In the genomic region with DNA sequence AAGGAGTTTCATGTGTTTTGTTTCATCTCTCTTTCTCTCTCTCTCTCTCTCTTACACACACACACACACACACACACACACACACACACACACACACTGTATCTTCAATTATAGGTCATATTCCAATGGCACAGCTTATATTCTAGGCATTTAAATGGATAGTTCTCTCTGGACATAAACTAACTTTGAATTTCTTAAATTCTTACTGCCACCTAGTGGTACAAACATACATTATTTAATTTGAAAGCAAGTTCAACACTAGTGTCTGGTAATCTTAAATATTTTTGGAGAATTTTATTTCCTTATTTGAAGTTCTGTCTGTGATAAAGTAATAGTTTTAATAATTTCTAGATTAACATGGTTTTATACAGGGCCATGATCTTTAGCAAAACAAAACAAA, we compare ENCODE assay signal across 12 mouse cellular contexts. TPM values are rescaled to one million over a fixed set of nuclear protein-coding genes. Genes with fewer than 3 reads are reported as not detected.
DNase-seq lines count a peak whose midpoint lies in the region; ATAC-seq and TF ChIP-seq lines count a peak whose summit lies in the region.
"Had no signal": no experiment of that assay in that cellular context is flagged by ENCODE, and none has a peak within 500 bp of the region (broad histone marks: within the 10 kb centered on the region; RNA-seq: fewer than 3 reads in every experiment).

No protein-coding gene starts in this region.

- ATAC-seq in heart, postnatal 0 days (ENCODE audit: insufficient read depth, low read depth) = no peak
- 0 out of 2 replicates have a peak, but pooled peaks have one; percentile 59 for ATAC-seq in erythroid progenitor cell, adult 5-6 weeks (replicated peaks; ENCODE audit: low FRiP score, poor library complexity, severe bottlenecking)
- ATAC-seq in monocyte, adult 5-6 weeks (replicated peaks; ENCODE audit: insufficient number of reproducible peaks, low FRiP score, low TSS enrichment, poor library complexity, severe bottlenecking) = no peak
- ATAC-seq: hindbrain, embryonic 16.5 days had no signal

- H3K9me3 ChIP-seq in heart, postnatal 0 days (replicated peaks; ENCODE audit: control insufficient read depth, low read length) = no peaks in the 10 kb centered on the region
- H3K9me3 ChIP-seq: forebrain, embryonic 12.5 days; limb, embryonic 12.5 days; neural tube, embryonic 13.5 days had no signal

- no peaks in the 10 kb centered on the region for H3K27me3 ChIP-seq in heart, postnatal 0 days (ENCODE audit: control insufficient read depth, insufficient read depth, low read length)
- H3K27me3 ChIP-seq: forebrain, embryonic 12.5 days; limb, embryonic 12.5 days; neural tube, embryonic 13.5 days had no signal

- peak; percentile 36 for DNase-seq in heart, postnatal 0 days (ENCODE audit: low spot score)
- no peak for DNase-seq in heart, postnatal 10 days
- peak; percentile 16 for DNase-seq in thymus, postnatal 0 days (ENCODE audit: low spot score)
- no peak for DNase-seq in thymus, postnatal 25 days
- no peak for DNase-seq in frontal cortex, postnatal 25 days (ENCODE audit: low spot score in 2 of 2)
- DNase-seq: cerebellum, postnatal 14 days had no signal

- peaks cover 75% of the 10 kb centered on the region for H3K36me3 ChIP-seq in heart, postnatal 0 days (replicated peaks; ENCODE audit: control insufficient read depth, insufficient read depth, low read length)

- intact Hi-C loops in heart, postnatal 10 days (cut with DNase I) = loop anchor here (1.0 to 10.0 kb wide), 2 partner anchors 87 to 200 kb away; no protein-coding TSS in a partner anchor

- no peaks in the 10 kb centered on the region for H3K4me1 ChIP-seq in heart, postnatal 0 days (ENCODE audit: control insufficient read depth, insufficient read depth)
- H3K4me1 ChIP-seq: forebrain, embryonic 12.5 days; limb, embryonic 12.5 days; neural tube, embryonic 13.5 days had no signal

- H3K27ac ChIP-seq in heart, postnatal 0 days (ENCODE audit: low read depth) = no peak overlapping the region
- H3K27ac ChIP-seq: forebrain, embryonic 12.5 days; limb, embryonic 12.5 days; neural tube, embryonic 13.5 days had no signal

- no peak overlapping the region for H3K9ac ChIP-seq in heart, postnatal 0 days (replicated peaks; ENCODE audit: low read depth, low read length)
- H3K9ac ChIP-seq: forebrain, embryonic 12.5 days; limb, embryonic 12.5 days; neural tube, embryonic 13.5 days had no signal

- TF ChIP-seq CTCF in heart, postnatal 0 days (IDR thresholded peaks at IDR 0.05; ENCODE audit: low read depth) = peak; percentile 49

- no peak for TF ChIP-seq EP300 in heart, postnatal 0 days (IDR thresholded peaks at IDR 0.05; ENCODE audit: low read depth)

- no peak overlapping the region for H3K4me2 ChIP-seq in heart, postnatal 0 days (ENCODE audit: low read depth, low read length)
- H3K4me2 ChIP-seq: forebrain, embryonic 12.5 days; limb, embryonic 12.5 days; neural tube, embryonic 13.5 days had no signal

- no peak overlapping the region for H3K4me3 ChIP-seq in heart, postnatal 0 days (ENCODE audit: low read depth, low read length)
- H3K4me3 ChIP-seq: forebrain, embryonic 12.5 days; limb, embryonic 12.5 days; neural tube, embryonic 13.5 days had no signal

RNA-seq across cellular contexts. Expression of a gene that starts 10.8 kb away (rescaled TPM):
- 31.3 and 36.9 TPM in 2 replicates for total RNA-seq in heart, postnatal 0 days (2014; rRNA removed; ENCODE audit: low replicate concordance)
- polyA plus RNA-seq in heart, postnatal 0 days (2015; fragmentation: Nextera tagmentation; extraction: Ambion mirVana) = 45.3 and 45.4 TPM in 2 replicates
- 10 to 100 TPM; 23.9 to 24.6 TPM for total RNA-seq in heart, postnatal 10 days (2021)
- polyA plus RNA-seq in thymus, postnatal 0 days (2015; fragmentation: Nextera tagmentation; extraction: Ambion mirVana) = 73.4 and 75.9 TPM in 2 replicates
- total RNA-seq in erythroid progenitor cell, adult 5-6 weeks (2015; ENCODE audit: low replicate concordance) = 13.8 and 39.6 TPM in 2 replicates
- total RNA-seq in erythroid progenitor cell, adult 5-6 weeks (2017; ENCODE audit: low replicate concordance) = 38.4 and 41.1 TPM in 2 replicates
- 83.3 to 102 TPM (median 84.5 TPM) in 3 replicates for total RNA-seq in monocyte, adult 5-6 weeks (2017)

RNA-seq across cellular contexts. Expression of a gene that starts 11.1 kb away (rescaled TPM):
- total RNA-seq in heart, postnatal 0 days (2014; rRNA removed; ENCODE audit: low replicate concordance) = 6.6 and 24.4 TPM in 2 replicates
- polyA plus RNA-seq in heart, postnatal 0 days (2015; fragmentation: Nextera tagmentation; extraction: Ambion mirVana) = 11.5 and 12.5 TPM in 2 replicates
- 10 to 100 TPM; 20.3 to 21.5 TPM for total RNA-seq in heart, postnatal 10 days (2021)
- 26.9 and 29.1 TPM in 2 replicates for polyA plus RNA-seq in thymus, postnatal 0 days (2015; fragmentation: Nextera tagmentation; extraction: Ambion mirVana)
- total RNA-seq in erythroid progenitor cell, adult 5-6 weeks (2015; ENCODE audit: low replicate concordance) = 22.0 and 40.7 TPM in 2 replicates
- 52.6 and 80.7 TPM in 2 replicates for total RNA-seq in erythroid progenitor cell, adult 5-6 weeks (2017; ENCODE audit: low replicate concordance)
- total RNA-seq in monocyte, adult 5-6 weeks (2017) = 57.6 to 105 TPM (median 67.7 TPM) in 3 replicates

RNA-seq across cellular contexts. Expression of a gene that starts 53.3 kb away (rescaled TPM):
- total RNA-seq in heart, postnatal 0 days (2014; rRNA removed; ENCODE audit: low replicate concordance) = 14.7 and 28.1 TPM in 2 replicates
- polyA plus RNA-seq in heart, postnatal 0 days (2015; fragmentation: Nextera tagmentation; extraction: Ambion mirVana) = 15.0 and 15.8 TPM in 2 replicates
- 10 to 100 TPM; 17.0 to 18.9 TPM for total RNA-seq in heart, postnatal 10 days (2021)
- 72.4 and 83.1 TPM in 2 replicates for polyA plus RNA-seq in thymus, postnatal 0 days (2015; fragmentation: Nextera tagmentation; extraction: Ambion mirVana)
- total RNA-seq in erythroid progenitor cell, adult 5-6 weeks (2015; ENCODE audit: low replicate concordance) = 47.4 and 62.0 TPM in 2 replicates
- total RNA-seq in erythroid progenitor cell, adult 5-6 weeks (2017; ENCODE audit: low replicate concordance) = 29.8 and 68.9 TPM in 2 replicates
- total RNA-seq in monocyte, adult 5-6 weeks (2017) = 172 to 230 TPM (median 204 TPM) in 3 replicates

Comparison
In these comparisons a context has a peak if more than half of its experiments do, and no peak if none do; other contexts are left out.
1. DNase-seq: peak in heart, postnatal 0 days (single experiment) and thymus, postnatal 0 days (single experiment); none in heart, postnatal 10 days (0 of 2), thymus, postnatal 25 days (single experiment) and frontal cortex, postnatal 25 days (0 of 2).